Mouse (Mus musculus): Measurements from ENCODE around the gene Gstm1.
"Not testable (repeated sequence)": the region's sequence is repeated elsewhere in the genome, so short reads cannot be mapped to it uniquely, and the experiment has no call there.

- not testable (repeated sequence) for TF ChIP-seq CTCF (IDR thresholded peaks at IDR 0.05; ENCODE audit: borderline replicate concordance, extremely low read depth, insufficient read depth, insufficient read length); POLR2A (IDR thresholded peaks at IDR 0.05; ENCODE audit: borderline replicate concordance, extremely low read depth, insufficient read depth, insufficient read length, poor library complexity, severe bottlenecking)
Measured at GRCm38 (mm10) chr3:108019226-108019625, 1.5 kb upstream of the Gstm1 start.

Measured in brain, embryonic 14.5 days (tissue).